Mouse (Mus musculus): ENCODE measurements at regions not wholly inside any gene's neighbourhood (a gene's known extent, or its start where the extent isn't known, plus 50 kb on each side); places are given as distances from the start of the nearest gene placed in this dataset.

DNA sequence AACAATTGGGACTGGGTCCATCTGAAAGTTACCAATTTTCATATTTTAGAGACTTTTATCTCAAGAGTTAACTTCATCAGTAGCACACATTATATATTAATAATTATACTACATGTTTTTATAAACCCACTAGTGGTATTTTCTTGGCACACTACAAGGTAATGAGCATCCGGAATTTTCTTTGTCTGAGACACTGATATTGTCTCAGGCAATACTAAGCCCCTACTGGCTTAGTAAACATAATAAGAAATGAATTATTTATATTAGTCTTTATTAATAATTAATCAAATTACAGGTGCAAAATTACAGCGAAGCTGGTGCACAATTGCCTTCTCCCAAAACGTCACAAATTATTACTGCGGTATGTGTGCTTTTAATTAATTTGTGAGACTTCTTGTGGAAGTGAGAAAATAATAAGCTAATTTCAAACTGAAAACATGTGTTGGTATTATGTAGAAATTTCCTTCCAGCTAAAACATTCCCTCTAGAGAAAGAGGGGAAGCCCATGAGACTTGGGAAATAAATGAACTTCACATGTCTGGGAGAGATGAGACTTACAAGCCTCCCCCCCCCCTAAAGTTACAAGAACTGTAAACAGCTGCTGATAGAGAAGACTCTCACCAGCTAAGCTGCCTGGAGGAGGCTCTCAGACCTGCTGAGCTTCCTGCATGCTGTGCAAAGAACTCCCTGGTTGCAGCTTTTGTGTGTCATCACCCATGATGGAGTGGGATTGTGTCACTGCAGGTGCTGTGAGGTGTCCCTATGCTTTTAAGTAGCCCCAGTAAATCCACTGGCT is 583.9 kb downstream of the Ipo11 start:
- no peak overlapping the region for H3K4me2 ChIP-seq (ENCODE audit: low read depth, low read length, severe bottlenecking)
- ATAC-seq (replicated peaks; ENCODE audit: low FRiP score) (no peak), DNase-seq (ENCODE audit: low spot score) (no peak)
- H3K4me3 ChIP-seq (ENCODE audit: low read depth, low read length) = no peak overlapping the region
- no peaks in the 10 kb centered on the region for H3K27me3 ChIP-seq (ENCODE audit: control insufficient read depth, insufficient read depth, low read length)
- H3K4me1 ChIP-seq (replicated peaks; ENCODE audit: control insufficient read depth, insufficient read depth, low read length) = no peaks in the 10 kb centered on the region
- no peak overlapping the region for H3K27ac ChIP-seq (ENCODE audit: low read depth, low read length)
- no peak overlapping the region for H3K9ac ChIP-seq (ENCODE audit: low read length)
- H3K36me3 ChIP-seq (ENCODE audit: control insufficient read depth, insufficient read depth, low read length) = no peaks in the 10 kb centered on the region
- no peaks in the 10 kb centered on the region for H3K9me3 ChIP-seq (ENCODE audit: control insufficient read depth, low read length)
- WGBS = 82% methylated on average over 4 of the region's 4 CpGs

DNA sequence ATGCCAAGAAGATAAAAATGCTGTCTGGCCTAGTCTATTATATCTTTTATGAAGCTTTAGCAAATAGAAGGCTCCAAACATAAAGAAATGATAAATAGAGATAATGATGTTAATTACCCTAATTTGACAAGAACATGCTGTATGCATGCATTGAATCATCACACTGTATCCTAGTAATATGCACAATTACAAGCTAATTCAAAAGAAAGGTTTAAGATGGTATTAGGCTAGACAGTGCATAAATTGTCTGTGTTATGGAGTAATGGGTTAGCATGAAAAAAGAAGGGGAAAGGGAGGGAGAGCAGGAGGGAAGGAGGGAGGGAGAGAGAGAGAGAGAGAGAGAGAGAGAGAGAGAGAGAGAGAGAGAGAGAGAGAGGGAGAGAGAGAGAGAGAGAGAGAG is 604.7 kb downstream of the Ipo11 start:
- DNase-seq (ENCODE audit: low spot score) (no peak), ATAC-seq (replicated peaks; ENCODE audit: low FRiP score) (no peak)
- H3K4me2 ChIP-seq (ENCODE audit: low read depth, low read length, severe bottlenecking) = no peak overlapping the region
- H3K9ac ChIP-seq (ENCODE audit: low read length) = no peak overlapping the region
- H3K27ac ChIP-seq (ENCODE audit: low read depth, low read length) = no peak overlapping the region
- H3K9me3 ChIP-seq (ENCODE audit: control insufficient read depth, low read length) = no peaks in the 10 kb centered on the region
- no peaks in the 10 kb centered on the region for H3K27me3 ChIP-seq (ENCODE audit: control insufficient read depth, insufficient read depth, low read length)
- no peaks in the 10 kb centered on the region for H3K36me3 ChIP-seq (ENCODE audit: control insufficient read depth, insufficient read depth, low read length)
- H3K4me3 ChIP-seq (ENCODE audit: low read depth, low read length) = no peak overlapping the region
- no peaks in the 10 kb centered on the region for H3K4me1 ChIP-seq (replicated peaks; ENCODE audit: control insufficient read depth, insufficient read depth, low read length)

DNA sequence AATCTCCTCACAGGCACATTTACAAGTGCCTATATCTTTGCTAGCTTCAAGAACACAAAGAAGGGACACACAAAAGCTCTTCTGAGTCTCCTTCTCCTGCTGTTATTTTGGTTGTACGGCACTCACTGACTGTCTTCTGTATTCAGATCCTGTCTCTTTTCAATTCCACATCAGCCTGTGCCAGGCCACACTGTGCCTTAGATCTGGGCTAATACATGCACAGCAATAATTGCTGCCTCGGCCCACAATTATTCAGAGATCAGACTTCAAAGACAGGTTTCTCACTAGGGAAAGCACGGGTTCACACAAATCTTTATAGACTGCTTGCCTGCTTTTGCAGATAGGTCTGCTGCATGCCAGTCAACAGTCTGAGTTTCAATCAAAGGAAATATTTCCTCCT is 617.8 kb downstream of the Ipo11 start:
- ATAC-seq (replicated peaks; ENCODE audit: low FRiP score) (peak; percentile 84), DNase-seq (ENCODE audit: low spot score) (peak; percentile 48)
- Histone ChIP-seq H3K9ac (ENCODE audit: low read length) (no peak overlapping the region), H3K36me3 (ENCODE audit: control insufficient read depth, insufficient read depth, low read length) (no peaks in the 10 kb centered on the region), H3K27me3 (ENCODE audit: control insufficient read depth, insufficient read depth, low read length) (no peaks in the 10 kb centered on the region), H3K4me2 (ENCODE audit: low read depth, low read length, severe bottlenecking) (no peak overlapping the region), H3K9me3 (ENCODE audit: control insufficient read depth, low read length) (no peaks in the 10 kb centered on the region), H3K4me1 (replicated peaks; ENCODE audit: control insufficient read depth, insufficient read depth, low read length) (no peaks in the 10 kb centered on the region), H3K4me3 (ENCODE audit: low read depth, low read length) (no peak overlapping the region), H3K27ac (ENCODE audit: low read depth, low read length) (peak overlapping the region; percentile 57; the same call in 1 of the 2 replicates)
- WGBS = 21% methylated on average over 3 of the region's 3 CpGs

DNA sequence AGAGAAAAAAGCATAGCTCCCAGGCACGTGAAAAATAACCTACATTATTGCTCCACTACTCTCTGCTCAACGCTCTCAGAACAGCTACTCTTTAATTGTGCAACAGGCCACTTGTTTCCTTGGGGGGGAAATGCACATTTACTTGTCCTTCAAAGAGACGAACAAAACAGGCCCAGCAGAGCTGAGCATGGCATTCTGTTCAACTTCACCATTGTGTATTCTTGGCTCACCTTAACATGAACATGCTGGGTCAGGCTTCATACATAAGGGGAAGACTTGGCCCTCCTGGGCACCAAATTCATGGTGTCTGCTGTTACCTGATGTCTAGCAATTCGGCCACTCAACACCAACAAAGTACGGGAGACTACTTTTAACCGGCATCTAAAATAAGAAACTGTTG is 618.3 kb downstream of the Ipo11 start:
- no peaks in the 10 kb centered on the region for H3K4me1 ChIP-seq (replicated peaks; ENCODE audit: control insufficient read depth, insufficient read depth, low read length)
- no peak for DNase-seq (ENCODE audit: low spot score)
- H3K36me3 ChIP-seq (ENCODE audit: control insufficient read depth, insufficient read depth, low read length) = no peaks in the 10 kb centered on the region
- no peaks in the 10 kb centered on the region for H3K27me3 ChIP-seq (ENCODE audit: control insufficient read depth, insufficient read depth, low read length)
- H3K9me3 ChIP-seq (ENCODE audit: control insufficient read depth, low read length) = no peaks in the 10 kb centered on the region
- WGBS = 61% methylated on average over 6 of the region's 6 CpGs
- H3K27ac ChIP-seq (ENCODE audit: low read depth, low read length) = peak overlapping the region; percentile 57; the same call in 1 of the 2 replicates
- H3K9ac ChIP-seq (ENCODE audit: low read length) = no peak overlapping the region
- no peak overlapping the region for H3K4me3 ChIP-seq (ENCODE audit: low read depth, low read length)
- H3K4me2 ChIP-seq (ENCODE audit: low read depth, low read length, severe bottlenecking) = no peak overlapping the region
- 0 out of 2 replicates have a peak, but pooled peaks have one; percentile 16 for ATAC-seq (replicated peaks; ENCODE audit: low FRiP score)

DNA sequence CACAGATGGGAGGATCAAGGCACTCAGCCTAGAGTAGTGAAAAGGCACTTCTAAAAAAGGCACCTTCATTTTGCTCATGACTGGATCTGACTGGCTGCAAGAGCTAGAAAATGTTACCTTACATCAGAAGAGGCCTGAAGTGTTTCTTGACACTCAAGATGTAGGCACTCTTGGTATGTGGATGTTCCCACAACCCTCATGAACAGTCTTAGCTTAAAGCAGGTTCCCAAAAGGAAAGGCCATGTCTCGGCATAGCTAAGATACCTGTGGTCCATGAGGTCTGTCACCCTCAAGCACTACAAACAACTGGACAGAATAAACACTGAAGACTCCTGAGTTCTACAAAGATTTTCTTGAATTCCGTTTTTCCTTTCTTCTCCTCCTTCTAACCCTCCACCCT is 619.5 kb downstream of the Ipo11 start:
- no peak for DNase-seq (ENCODE audit: low spot score)
- no peak for ATAC-seq (replicated peaks; ENCODE audit: low FRiP score)

DNA sequence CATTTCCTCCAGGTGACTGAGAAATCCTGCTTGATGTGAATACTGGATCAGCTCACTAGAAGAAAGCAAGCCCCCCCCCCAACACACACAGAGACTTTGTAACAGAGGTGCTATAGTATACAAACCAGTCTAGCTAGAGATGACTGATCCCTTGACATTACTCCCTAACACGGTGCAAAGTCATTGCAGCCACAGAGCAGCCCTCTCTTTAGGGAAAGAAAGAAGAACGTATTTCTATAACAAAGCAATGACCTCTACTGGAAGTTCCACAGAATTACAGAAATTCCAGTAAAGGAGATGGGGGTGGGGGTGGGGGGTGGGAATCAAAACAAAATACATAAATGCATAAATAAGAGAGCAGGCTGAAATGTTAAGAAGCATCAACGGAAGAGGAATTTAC is 655.6 kb downstream of the Ipo11 start:
- Histone ChIP-seq H3K9ac (ENCODE audit: low read length) (no peak overlapping the region), H3K4me3 (ENCODE audit: low read depth, low read length) (no peak overlapping the region), H3K4me1 (replicated peaks; ENCODE audit: control insufficient read depth, insufficient read depth, low read length) (no peaks in the 10 kb centered on the region), H3K27ac (ENCODE audit: low read depth, low read length) (no peak overlapping the region), H3K27me3 (ENCODE audit: control insufficient read depth, insufficient read depth, low read length) (no peaks in the 10 kb centered on the region), H3K36me3 (ENCODE audit: control insufficient read depth, insufficient read depth, low read length) (no peaks in the 10 kb centered on the region), H3K9me3 (ENCODE audit: control insufficient read depth, low read length) (no peaks in the 10 kb centered on the region), H3K4me2 (ENCODE audit: low read depth, low read length, severe bottlenecking) (no peak overlapping the region)
- ATAC-seq (replicated peaks; ENCODE audit: low FRiP score) (no peak), DNase-seq (ENCODE audit: low spot score) (no peak)
- WGBS = 46% methylated on average over 3 of the region's 3 CpGs

More for the DNA sequence above, 619.5 kb downstream of the Ipo11 start:
- no peak overlapping the region for H3K9ac ChIP-seq (ENCODE audit: low read length)
- no peaks in the 10 kb centered on the region for H3K27me3 ChIP-seq (ENCODE audit: control insufficient read depth, insufficient read depth, low read length)
- H3K36me3 ChIP-seq (ENCODE audit: control insufficient read depth, insufficient read depth, low read length) = no peaks in the 10 kb centered on the region
- H3K4me1 ChIP-seq (replicated peaks; ENCODE audit: control insufficient read depth, insufficient read depth, low read length) = no peaks in the 10 kb centered on the region
- WGBS = 88% methylated on average over 2 of the region's 2 CpGs
- H3K9me3 ChIP-seq (ENCODE audit: control insufficient read depth, low read length) = no peaks in the 10 kb centered on the region
- no peak overlapping the region for H3K4me3 ChIP-seq (ENCODE audit: low read depth, low read length)
- H3K4me2 ChIP-seq (ENCODE audit: low read depth, low read length, severe bottlenecking) = no peak overlapping the region
- no peak overlapping the region for H3K27ac ChIP-seq (ENCODE audit: low read depth, low read length)

DNA sequence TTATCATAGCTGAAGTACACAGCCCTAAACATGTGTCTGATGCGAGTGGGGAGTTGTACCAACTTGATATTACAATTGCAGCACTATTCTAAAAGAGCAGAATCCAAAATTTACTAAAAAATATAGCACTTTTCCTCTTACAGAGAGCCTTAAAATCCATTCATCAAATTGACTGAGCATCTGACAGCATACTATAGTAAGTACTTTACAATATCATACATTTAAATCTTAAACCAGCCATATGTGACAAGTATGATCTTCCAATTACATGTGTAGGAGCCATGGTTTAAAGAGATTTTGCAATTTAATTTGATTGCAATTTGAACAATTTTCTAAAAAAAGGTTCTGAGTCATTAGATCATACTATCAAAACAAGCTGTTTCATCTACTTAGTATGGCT is 676.9 kb downstream of the Ipo11 start:
- Histone ChIP-seq H3K4me2 (ENCODE audit: low read depth, low read length, severe bottlenecking) (no peak overlapping the region), H3K9ac (ENCODE audit: low read length) (no peak overlapping the region), H3K27me3 (ENCODE audit: control insufficient read depth, insufficient read depth, low read length) (no peaks in the 10 kb centered on the region), H3K4me1 (replicated peaks; ENCODE audit: control insufficient read depth, insufficient read depth, low read length) (no peaks in the 10 kb centered on the region), H3K9me3 (ENCODE audit: control insufficient read depth, low read length) (no peaks in the 10 kb centered on the region), H3K36me3 (ENCODE audit: control insufficient read depth, insufficient read depth, low read length) (no peaks in the 10 kb centered on the region), H3K27ac (ENCODE audit: low read depth, low read length) (no peak overlapping the region), H3K4me3 (ENCODE audit: low read depth, low read length) (no peak overlapping the region)
- ATAC-seq (replicated peaks; ENCODE audit: low FRiP score) (no peak), DNase-seq (ENCODE audit: low spot score) (no peak)
- 72% methylated on average over 1 of the region's 1 CpGs for WGBS
